Mouse (Mus musculus) lung, embryonic 15.5 days (tissue): ENCODE data around the gene Crip2. TPM values are rescaled to one million over a fixed set of nuclear protein-coding genes. Genes with fewer than 3 reads are reported as not detected.

Source experiments
- ATAC-seq: fragments of 200-750 bp; cut with Nextera tagmentation; 2 replicates; pipeline ENCODE4 v1.8.0; 2017; ENCODE audit warnings: moderate number of reproducible peaks, borderline replicate concordance; ENCODE audit not compliant: low FRiP score, low TSS enrichment; ENCODE audit errors: extremely low read depth
- H3K27ac ChIP-seq: fragments of 300-500 bp; sonication (generic); 2 replicates; pipeline ENCODE4 v1.5.1; 2015; ENCODE audit warnings: moderate library complexity, mild to moderate bottlenecking, inconsistent platforms
- H3K27me3 ChIP-seq: fragments of 300-500 bp; sonication (generic); 2 replicates; pipeline ENCODE4 v1.6.1; 2015; ENCODE audit warnings: inconsistent platforms
- H3K36me3 ChIP-seq: fragments of 300-500 bp; sonication (generic); 2 replicates; pipeline ENCODE4 v1.6.1; 2015; ENCODE audit warnings: inconsistent platforms
- H3K4me1 ChIP-seq: fragments of 300-500 bp; sonication (generic); 2 replicates; pipeline ENCODE4 v1.6.1; 2015; ENCODE audit warnings: inconsistent platforms
- H3K4me2 ChIP-seq: fragments of 300-500 bp; sonication (generic); 2 replicates; pipeline ENCODE4 v1.6.1; 2015; ENCODE audit warnings: inconsistent platforms, mild to moderate bottlenecking, moderate library complexity
- H3K4me3 ChIP-seq: fragments of 300-500 bp; sonication (generic); 2 replicates; pipeline ENCODE4 v1.5.1; 2015; ENCODE audit warnings: mild to moderate bottlenecking, inconsistent platforms
- H3K9ac ChIP-seq: fragments of 300-500 bp; sonication (generic); 2 replicates; pipeline ENCODE4 v1.6.1; 2015; ENCODE audit warnings: inconsistent platforms
- H3K9me3 ChIP-seq: fragments of 300-500 bp; sonication (generic); 2 replicates; pipeline ENCODE4 v1.6.1; 2016; ENCODE audit warnings: inconsistent platforms
- WGBS: fragments of 180-500 bp; shearing (Covaris S2); methylation state at CpG from one replicate; pipeline ENCODE4 v1.1.7; 2015; 5-methylcytosine and 5-hydroxymethylcytosine counted together
- polyA plus RNA-seq: library from polyadenylated mRNA; unstranded; fragments of >200 nt; fragmentation: Nextera tagmentation; extraction: Ambion mirVana; gene quantifications from 2 replicates; pipeline ENCODE4 v1.2.1, GENCODE M21; 2015

Gene Crip2
- 436 and 471 TPM in 2 replicates for polyA plus RNA-seq

DNA sequence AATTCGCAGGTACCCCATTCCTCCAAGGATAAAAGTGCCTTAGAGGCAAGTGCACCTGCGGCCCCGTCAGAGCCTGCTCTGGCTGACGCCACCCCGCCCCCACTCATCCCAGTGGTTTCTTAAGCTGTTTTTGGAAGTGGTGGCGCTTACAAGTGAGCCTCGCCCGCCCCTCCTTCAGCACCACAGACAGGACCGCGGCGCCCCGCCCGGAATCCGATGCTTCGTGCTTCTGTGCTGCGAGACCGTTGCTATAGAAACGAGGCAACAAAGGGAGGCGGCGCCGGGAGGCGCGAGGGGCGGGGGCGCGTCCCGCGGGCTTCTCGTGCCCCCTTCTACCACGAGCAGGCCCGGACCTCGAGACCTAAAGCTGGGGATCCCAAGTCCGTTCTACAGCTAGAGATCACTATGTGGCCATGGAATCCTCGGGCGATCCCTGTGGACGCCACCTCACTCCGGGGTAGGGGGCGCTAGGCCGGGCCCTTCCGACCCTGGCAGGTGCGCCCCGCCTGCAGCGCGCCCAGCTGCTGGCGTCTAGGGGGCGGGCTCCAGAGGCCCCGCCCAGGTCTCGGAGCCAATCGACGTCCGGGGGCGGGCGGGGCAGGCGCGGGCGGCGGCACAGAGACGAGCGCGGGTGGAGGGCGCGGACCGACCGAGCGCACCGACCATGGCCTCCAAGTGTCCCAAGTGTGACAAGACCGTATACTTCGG, at the start of gene Crip2:
TSS of gene Crip2 (plus strand) at position 329 of the 708 bp plus-strand sequence.
- H3K4me2 ChIP-seq = peak within 1 kb of the TSS; percentile 83
- peaks cover 60% of the 10 kb centered on the region for H3K4me1 ChIP-seq
- H3K9me3 ChIP-seq = no peaks in the 10 kb centered on the region
- peak; percentile 74 for ATAC-seq
- WGBS = 2% methylated on average over 68 of the region's 68 CpGs
- H3K36me3 ChIP-seq = peaks cover 45% of the 10 kb centered on the region
- no peaks in the 10 kb centered on the region for H3K27me3 ChIP-seq
- H3K4me3 ChIP-seq = peak within 1 kb of the TSS; percentile 62
- H3K9ac ChIP-seq = peak within 1 kb of the TSS; percentile 63
- peak within 1 kb of the TSS; percentile 94 for H3K27ac ChIP-seq

DNA sequence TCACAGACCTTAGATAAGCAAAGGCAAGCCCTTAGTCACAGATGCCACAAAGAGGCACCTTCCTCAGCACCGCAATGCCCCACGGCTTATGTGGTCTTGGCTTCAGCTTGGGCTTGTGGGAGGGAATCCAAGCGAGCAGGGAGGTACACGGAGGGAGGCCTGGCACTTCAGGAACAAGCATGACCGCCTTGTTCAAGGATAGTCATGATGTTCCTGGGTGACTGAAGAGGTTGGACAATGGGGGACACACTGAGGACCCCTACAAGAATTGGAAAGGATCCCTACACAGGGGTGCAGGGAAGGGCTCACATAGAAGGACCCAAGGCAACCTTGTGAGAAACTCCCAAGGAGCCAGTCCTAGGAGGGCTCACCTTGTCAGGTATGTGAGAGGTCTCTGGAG, 43.0 kb upstream of the Crip2 start:
- ATAC-seq = no peak
- Histone ChIP-seq H3K9me3 (no peaks in the 10 kb centered on the region), H3K4me2 (peak overlapping the region; percentile 83; the same call in 1 of the 2 replicates), H3K27me3 (no peaks in the 10 kb centered on the region), H3K27ac (no peak overlapping the region), H3K36me3 (no peaks in the 10 kb centered on the region), H3K4me3 (peak overlapping the region; percentile 77), H3K9ac (no peak overlapping the region), H3K4me1 (peaks cover 29% of the 10 kb centered on the region)
- 76% methylated on average over 5 of the region's 5 CpGs for WGBS

DNA sequence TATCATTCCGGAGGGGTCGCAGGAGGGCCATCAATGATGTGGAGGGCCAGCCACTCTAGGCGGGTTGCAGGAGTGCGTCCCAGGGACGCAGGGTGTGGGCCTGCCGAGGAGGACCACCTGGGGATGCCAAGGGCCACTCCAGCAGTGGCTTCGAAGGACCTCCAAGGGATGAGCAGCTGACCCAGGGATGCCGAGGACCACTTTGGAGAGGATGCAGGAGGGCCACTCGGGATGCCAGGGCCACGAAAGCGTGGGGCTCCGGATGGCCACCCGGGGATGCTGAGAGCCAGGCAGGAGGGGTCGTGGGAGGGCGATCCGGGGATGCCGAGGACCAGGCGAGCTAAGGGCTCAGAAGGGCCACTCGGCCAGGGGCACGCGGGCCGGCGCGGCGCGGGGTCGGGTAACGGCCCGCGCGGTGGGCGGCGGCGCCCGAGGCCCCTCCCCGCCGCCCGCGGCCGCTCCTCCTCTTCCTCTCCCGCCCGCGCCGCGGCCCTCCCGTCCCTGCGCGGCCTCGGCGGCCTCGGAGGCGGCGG, 42.2 kb upstream of the Crip2 start, which contains the start of gene Mta1:
TSS of gene Mta1 (plus strand) at position 530 of the 533 bp plus-strand sequence.
- 1% methylated on average over 18 of the region's 53 CpGs for WGBS
- H3K4me1 ChIP-seq = peaks cover 33% of the 10 kb centered on the region
- no peaks in the 10 kb centered on the region for H3K27me3 ChIP-seq
- peak; percentile 78 for ATAC-seq
- H3K27ac ChIP-seq = peak within 1 kb of the TSS; percentile 69
- peak within 1 kb of the TSS; percentile 83 for H3K4me2 ChIP-seq
- peak within 1 kb of the TSS; percentile 77 for H3K4me3 ChIP-seq
- H3K9ac ChIP-seq = peak within 1 kb of the TSS; percentile 94
- no peaks in the 10 kb centered on the region for H3K9me3 ChIP-seq
- H3K36me3 ChIP-seq = no peaks in the 10 kb centered on the region

DNA sequence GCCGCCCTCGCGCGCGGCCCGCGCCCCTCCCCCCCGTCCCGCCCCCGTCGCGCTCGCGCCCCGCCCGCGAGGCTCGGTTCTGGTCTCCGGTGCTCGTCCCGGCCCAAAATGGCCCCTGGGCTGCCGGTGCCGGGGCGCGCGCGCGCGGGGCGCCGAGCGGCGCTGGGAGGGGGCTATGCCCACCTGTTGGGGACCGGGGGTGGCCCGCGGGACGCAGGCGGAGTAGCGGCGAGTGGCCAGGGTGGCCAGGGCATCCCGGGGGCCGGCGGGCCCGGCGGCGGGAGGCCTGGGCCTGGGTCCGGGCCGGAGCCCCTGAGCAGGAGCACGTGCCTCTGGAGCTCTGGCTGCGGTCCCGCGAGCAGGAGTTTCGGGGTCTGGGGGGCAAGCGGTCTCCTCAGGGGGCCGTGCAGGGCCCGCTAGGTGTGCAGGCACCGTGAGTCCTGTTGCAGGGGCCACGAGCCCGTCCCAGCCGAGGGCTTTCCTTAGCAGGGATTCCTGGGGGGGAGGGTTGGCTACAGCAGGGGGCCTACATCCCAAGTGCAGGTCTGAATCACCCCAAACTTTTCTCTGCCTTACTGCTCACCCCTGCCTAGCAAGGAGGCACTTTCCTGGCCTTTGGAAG, 41.4 kb upstream of the Crip2 start:
- Histone ChIP-seq H3K9ac (peak overlapping the region; percentile 94), H3K9me3 (no peaks in the 10 kb centered on the region), H3K4me1 (peaks cover 33% of the 10 kb centered on the region), H3K36me3 (no peaks in the 10 kb centered on the region), H3K27me3 (no peaks in the 10 kb centered on the region), H3K27ac (peak overlapping the region; percentile 69), H3K4me3 (peak overlapping the region; percentile 77), H3K4me2 (peak overlapping the region; percentile 83)
- WGBS = 2% methylated on average over 39 of the region's 60 CpGs
- ATAC-seq = peak; percentile 12; the same call in 1 of the 2 replicates

DNA sequence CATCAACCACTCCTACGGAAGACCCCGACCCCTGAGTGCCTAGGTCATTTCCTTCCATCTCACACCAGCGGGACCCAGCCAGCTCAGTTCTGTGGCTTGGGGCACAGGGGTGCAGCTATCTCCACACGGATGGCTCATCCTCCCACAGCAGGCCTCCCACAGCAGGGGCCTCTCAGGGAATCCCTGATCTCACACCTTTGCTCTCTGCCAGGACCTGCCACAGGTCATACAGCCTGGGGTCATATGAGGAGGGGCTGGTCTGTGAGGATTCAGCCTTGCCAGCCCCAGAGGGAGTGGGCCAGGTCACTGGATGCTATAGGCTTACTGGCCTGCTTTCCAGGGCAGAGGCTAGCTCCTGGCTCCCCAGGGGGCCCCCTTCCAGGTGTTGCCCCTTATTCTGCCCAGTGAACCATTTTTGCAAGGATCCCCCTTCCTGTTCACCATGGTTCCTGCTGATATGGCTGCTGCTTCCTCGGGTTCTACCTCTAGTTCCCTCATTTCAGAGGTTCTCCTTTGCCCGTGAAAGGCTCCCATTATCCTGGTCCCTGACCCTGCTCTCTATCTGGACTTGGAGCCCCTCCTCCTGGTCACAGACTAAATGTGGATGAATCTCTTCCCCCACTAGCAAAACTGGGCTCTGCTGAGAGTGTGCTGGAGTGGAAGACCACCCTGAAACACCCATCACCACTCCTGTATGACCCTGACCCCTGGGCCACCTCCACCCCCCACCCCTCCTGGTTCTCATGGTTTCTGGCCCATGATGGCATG, 40.4 kb upstream of the Crip2 start:
- Histone ChIP-seq H3K4me3 (peak overlapping the region; percentile 77), H3K4me1 (peaks cover 33% of the 10 kb centered on the region), H3K27ac (no peak overlapping the region), H3K9ac (peak overlapping the region; percentile 94), H3K27me3 (no peaks in the 10 kb centered on the region), H3K9me3 (no peaks in the 10 kb centered on the region), H3K36me3 (no peaks in the 10 kb centered on the region), H3K4me2 (peak overlapping the region; percentile 83)
- ATAC-seq = no peak
- 21% methylated on average over 6 of the region's 6 CpGs for WGBS

DNA sequence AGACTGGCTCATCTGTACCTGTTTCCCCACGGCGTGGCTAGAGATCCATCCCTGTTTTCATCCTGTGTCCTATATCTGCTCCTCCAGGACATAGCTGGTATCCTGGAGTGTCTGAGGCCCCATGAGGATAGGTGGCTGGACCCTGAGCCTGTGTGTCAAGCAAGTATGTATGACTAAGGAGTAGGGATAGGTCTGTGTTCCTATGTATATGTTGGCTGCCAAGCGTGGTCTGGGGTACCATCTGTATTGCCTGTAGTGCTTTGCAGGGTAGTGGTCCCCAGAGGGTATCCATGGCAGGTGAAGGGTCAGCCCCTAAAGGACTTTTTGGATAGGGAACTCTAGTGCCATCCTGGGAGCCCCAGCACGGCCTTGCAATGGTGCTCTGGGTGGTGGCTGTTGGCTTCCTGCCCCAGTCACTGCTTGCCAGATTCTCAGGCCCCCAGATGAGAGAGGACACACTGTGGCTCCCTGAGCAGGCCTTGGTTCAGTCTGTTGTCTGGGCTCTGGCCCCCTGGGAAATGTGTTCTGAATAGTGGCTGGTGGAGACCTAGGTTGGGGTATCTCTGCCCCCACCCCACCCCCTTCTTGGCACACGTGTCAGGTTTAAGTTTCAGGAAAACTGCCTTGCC, 39.5 kb upstream of the Crip2 start:
- H3K4me2 ChIP-seq = peak overlapping the region; percentile 2; the same call in 1 of the 2 replicates
- no peak overlapping the region for H3K4me3 ChIP-seq
- 68% methylated on average over 5 of the region's 5 CpGs for WGBS
- no peak overlapping the region for H3K9ac ChIP-seq
- no peaks in the 10 kb centered on the region for H3K9me3 ChIP-seq
- ATAC-seq = no peak
- no peaks in the 10 kb centered on the region for H3K27me3 ChIP-seq
- no peak overlapping the region for H3K27ac ChIP-seq
- H3K4me1 ChIP-seq = peaks cover 33% of the 10 kb centered on the region
- 0 out of 2 replicates have a peak, but pooled peaks cover 5% of the 10 kb centered on the region for H3K36me3 ChIP-seq

DNA sequence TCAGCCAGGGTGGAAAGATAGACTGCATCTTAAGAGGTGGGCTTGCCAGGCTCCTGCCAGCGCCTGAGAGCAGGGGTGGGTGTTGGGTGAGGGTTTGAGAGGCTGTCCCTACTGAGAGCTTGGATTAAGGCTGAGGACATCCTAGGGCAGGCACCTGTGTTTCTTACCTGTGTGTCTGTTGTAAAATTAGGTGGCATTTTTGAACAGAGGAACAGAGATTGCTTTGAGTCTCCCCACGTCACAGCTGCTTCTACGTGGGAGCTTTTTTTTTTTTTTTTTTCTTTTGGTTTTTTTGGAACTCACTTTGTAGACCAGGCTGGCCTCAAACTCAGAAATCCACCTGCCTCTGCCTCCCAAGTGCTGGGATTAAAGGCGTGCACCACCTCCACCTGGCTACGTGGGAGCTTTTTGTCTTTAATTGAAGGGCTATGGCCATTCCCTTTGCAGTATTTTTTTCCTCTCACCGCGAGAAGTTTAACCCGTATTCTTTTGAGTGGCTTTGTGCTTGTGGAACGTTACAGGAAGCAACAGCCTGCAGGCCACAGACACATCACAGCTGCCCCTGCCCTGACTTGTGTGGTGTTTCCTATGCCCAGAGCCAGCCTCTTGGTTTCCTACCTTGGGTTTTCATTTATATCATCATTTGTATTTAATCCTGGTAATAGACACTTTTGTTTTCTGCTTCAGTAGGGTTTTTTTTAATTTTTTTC, 38.6 kb upstream of the Crip2 start:
- H3K9me3 ChIP-seq = no peaks in the 10 kb centered on the region
- no peaks in the 10 kb centered on the region for H3K27me3 ChIP-seq
- no peak overlapping the region for H3K9ac ChIP-seq
- H3K4me2 ChIP-seq = no peak overlapping the region
- WGBS = 72% methylated on average over 9 of the region's 9 CpGs
- ATAC-seq = no peak
- H3K4me1 ChIP-seq = peaks cover 33% of the 10 kb centered on the region
- H3K27ac ChIP-seq = no peak overlapping the region
- H3K36me3 ChIP-seq = 0 out of 2 replicates have a peak, but pooled peaks cover 6% of the 10 kb centered on the region
- no peak overlapping the region for H3K4me3 ChIP-seq

DNA sequence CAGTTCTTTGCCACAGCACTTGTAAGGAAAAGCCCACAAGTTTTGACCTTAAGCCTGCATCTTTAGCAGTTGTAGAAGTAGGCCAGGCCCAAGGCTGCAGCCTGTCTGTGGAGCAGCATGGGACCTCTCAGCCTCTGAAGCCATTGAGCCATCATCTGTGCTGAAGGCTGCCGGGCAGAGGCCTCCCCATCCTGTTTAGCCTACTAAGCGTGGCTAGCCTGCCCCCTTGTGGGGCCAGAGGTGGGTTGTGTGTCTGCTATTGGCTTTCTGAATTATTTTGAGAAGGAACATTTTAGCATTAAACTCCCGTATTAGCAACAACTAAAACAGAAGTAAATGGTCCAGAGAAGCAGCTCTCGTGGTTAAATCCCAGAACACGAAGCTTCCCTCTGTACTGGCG, 37.6 kb upstream of the Crip2 start:
- H3K9me3 ChIP-seq = no peaks in the 10 kb centered on the region
- H3K4me2 ChIP-seq = no peak overlapping the region
- H3K9ac ChIP-seq = no peak overlapping the region
- WGBS = 55% methylated on average over 6 of the region's 6 CpGs
- peak; percentile 28; the same call in 1 of the 2 replicates for ATAC-seq
- no peaks in the 10 kb centered on the region for H3K27me3 ChIP-seq
- H3K4me3 ChIP-seq = no peak overlapping the region
- H3K27ac ChIP-seq = no peak overlapping the region
- peaks cover 35% of the 10 kb centered on the region for H3K4me1 ChIP-seq
- H3K36me3 ChIP-seq = 0 out of 2 replicates have a peak, but pooled peaks cover 6% of the 10 kb centered on the region

DNA sequence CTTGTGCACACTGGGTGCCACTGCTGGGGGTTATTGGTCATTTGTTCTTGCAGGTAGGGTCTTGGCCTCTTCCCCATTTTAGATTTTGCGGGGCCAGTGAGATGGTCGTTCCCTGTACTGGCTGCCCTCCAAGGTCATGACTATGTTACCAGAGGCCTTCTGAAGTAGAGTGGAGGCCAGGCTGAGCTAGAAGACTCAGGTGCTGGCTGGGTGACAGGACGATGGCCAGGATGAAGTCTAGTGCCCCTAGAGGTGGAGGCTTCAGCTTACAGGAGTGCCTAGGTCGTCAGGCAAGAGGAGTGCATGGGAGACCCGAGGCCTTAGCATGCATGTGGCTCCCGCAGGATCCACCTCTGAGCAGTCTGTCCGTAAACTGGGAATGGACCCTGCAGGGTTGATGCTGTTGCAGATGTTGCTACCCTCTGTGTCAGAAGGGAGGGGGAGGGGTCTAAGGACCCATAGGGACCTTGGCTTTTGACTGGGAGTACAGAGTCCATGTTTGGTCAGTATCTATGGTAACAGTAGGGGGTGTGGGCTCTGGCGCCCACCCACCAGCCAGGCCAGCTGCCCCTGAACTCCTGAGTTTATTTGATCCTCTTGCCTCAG, 36.1 kb upstream of the Crip2 start:
- 0 out of 2 replicates have a peak, but pooled peaks cover 6% of the 10 kb centered on the region for H3K36me3 ChIP-seq
- H3K4me1 ChIP-seq = peaks cover 31% of the 10 kb centered on the region
- ATAC-seq = no peak
- 78% methylated on average over 8 of the region's 8 CpGs for WGBS
- H3K9me3 ChIP-seq = no peaks in the 10 kb centered on the region
- no peak overlapping the region for H3K27ac ChIP-seq
- H3K27me3 ChIP-seq = no peaks in the 10 kb centered on the region
- H3K9ac ChIP-seq = no peak overlapping the region
- no peak overlapping the region for H3K4me3 ChIP-seq
- H3K4me2 ChIP-seq = no peak overlapping the region

DNA sequence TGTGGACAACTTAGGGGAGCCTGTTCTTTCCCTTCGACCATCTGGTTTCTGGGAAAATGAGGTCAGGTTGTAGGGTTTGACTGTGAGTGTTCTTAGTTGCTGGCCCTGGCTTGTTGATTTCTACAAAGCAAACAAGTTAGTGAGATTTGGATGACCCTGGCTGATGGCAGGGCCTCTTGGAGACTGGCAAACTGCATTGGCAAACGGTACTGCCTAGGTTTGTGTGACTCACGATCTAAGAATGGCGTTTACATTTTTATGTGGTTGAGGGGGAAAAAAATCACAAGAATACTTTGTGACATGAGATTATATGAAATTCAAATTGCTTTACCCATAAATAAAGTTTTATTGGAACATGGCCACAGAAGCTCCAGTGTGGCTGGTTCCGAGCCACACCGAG, 33.6 kb upstream of the Crip2 start:
- no peaks in the 10 kb centered on the region for H3K9me3 ChIP-seq
- H3K27ac ChIP-seq = no peak overlapping the region; the same call in 1 of the 2 replicates
- no peak overlapping the region for H3K4me3 ChIP-seq
- H3K27me3 ChIP-seq = no peaks in the 10 kb centered on the region
- peaks cover 9% of the 10 kb centered on the region; the same call in 1 of the 2 replicates for H3K4me1 ChIP-seq
- ATAC-seq = no peak
- 63% methylated on average over 6 of the region's 6 CpGs for WGBS
- H3K36me3 ChIP-seq = 0 out of 2 replicates have a peak, but pooled peaks cover 6% of the 10 kb centered on the region
- H3K4me2 ChIP-seq = no peak overlapping the region
- no peak overlapping the region for H3K9ac ChIP-seq
